Mouse (Mus musculus): ENCODE measurements around the gene Tcp11. TPM values are rescaled to one million over a fixed set of nuclear protein-coding genes. Genes with fewer than 3 reads are reported as not detected.

Tcp11 gene
- polyA plus RNA-seq, 1 experiment from 2014 or later, result 1.7 TPM

- Histone ChIP-seq H3K36me3 (ENCODE audit: control insufficient read depth, insufficient read depth) (peaks cover 22% of the 10 kb centered on the region), H3K27me3 (replicated peaks; ENCODE audit: control insufficient read depth, insufficient read depth, low read length) (no peaks in the 10 kb centered on the region), H3K27ac (ENCODE audit: low read depth, low read length) (no peak overlapping the region), H3K9me3 (ENCODE audit: control insufficient read depth) (no peaks in the 10 kb centered on the region), H3K4me3 (ENCODE audit: low read depth, low read length) (no peak overlapping the region), H3K9ac (ENCODE audit: low read depth, low read length) (no peak overlapping the region), H3K4me1 (replicated peaks; ENCODE audit: control insufficient read depth, insufficient read depth, low read length) (0 out of 2 replicates have a peak, but pooled peaks cover 1% of the 10 kb centered on the region), H3K4me2 (replicated peaks; ENCODE audit: low read depth) (no peak overlapping the region)
- no peak for TF ChIP-seq CTCF (IDR thresholded peaks at IDR 0.05; ENCODE audit: low read depth)
- no peak for ATAC-seq
- 72% methylated on average over 9 of the region's 9 CpGs for WGBS
Measured at GRCm38 (mm10) chr17:28031281-28031941, 49.0 kb downstream of the Tcp11 start.

DNA sequence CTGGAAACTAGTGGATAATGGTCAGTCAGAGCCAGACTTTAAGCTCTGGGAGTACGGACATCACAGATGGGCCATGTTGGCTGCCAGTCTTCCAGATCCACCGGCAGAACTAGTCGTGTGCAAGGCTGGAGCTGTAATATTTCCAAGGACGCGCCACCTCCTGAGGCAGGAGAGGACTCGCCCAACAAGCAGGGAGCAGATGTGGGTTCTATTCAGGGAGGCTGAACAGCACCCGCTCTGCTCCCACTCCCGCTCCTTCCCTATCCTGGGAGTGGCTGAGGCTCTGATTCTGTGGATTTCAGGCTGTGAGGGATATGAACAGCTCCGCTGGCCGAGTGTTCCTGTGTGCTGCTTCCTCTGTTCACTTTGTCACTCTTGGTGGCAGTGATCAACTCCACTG, 50.0 kb downstream of the Tcp11 start:
- 78% methylated on average over 10 of the region's 10 CpGs for WGBS

GRCm38 (mm10) chr17:28029308-28029707, 51.1 kb downstream of the Tcp11 start:
- Histone ChIP-seq H3K4me2 (replicated peaks; ENCODE audit: low read depth) (no peak overlapping the region), H3K27ac (ENCODE audit: low read depth, low read length) (no peak overlapping the region; the same call in 1 of the 2 replicates), H3K4me3 (ENCODE audit: low read depth, low read length) (no peak overlapping the region), H3K36me3 (ENCODE audit: control insufficient read depth, insufficient read depth) (peaks cover 18% of the 10 kb centered on the region), H3K4me1 (replicated peaks; ENCODE audit: control insufficient read depth, insufficient read depth, low read length) (peaks cover 16% of the 10 kb centered on the region), H3K9ac (ENCODE audit: low read depth, low read length) (no peak overlapping the region), H3K9me3 (ENCODE audit: control insufficient read depth) (no peaks in the 10 kb centered on the region), H3K27me3 (replicated peaks; ENCODE audit: control insufficient read depth, insufficient read depth, low read length) (no peaks in the 10 kb centered on the region)
- no peak for TF ChIP-seq CTCF (IDR thresholded peaks at IDR 0.05; ENCODE audit: low read depth)
- WGBS, result 74% methylated on average over 2 of the region's 2 CpGs
- ATAC-seq, result no peak

More for the DNA sequence above, 50.0 kb downstream of the Tcp11 start:
- Histone ChIP-seq H3K9ac (ENCODE audit: low read depth, low read length) (no peak overlapping the region), H3K9me3 (ENCODE audit: control insufficient read depth) (no peaks in the 10 kb centered on the region), H3K4me1 (replicated peaks; ENCODE audit: control insufficient read depth, insufficient read depth, low read length) (peaks cover 11% of the 10 kb centered on the region; the same call in 1 of the 2 replicates), H3K36me3 (ENCODE audit: control insufficient read depth, insufficient read depth) (peaks cover 22% of the 10 kb centered on the region), H3K4me2 (replicated peaks; ENCODE audit: low read depth) (no peak overlapping the region), H3K4me3 (ENCODE audit: low read depth, low read length) (no peak overlapping the region), H3K27ac (ENCODE audit: low read depth, low read length) (no peak overlapping the region), H3K27me3 (replicated peaks; ENCODE audit: control insufficient read depth, insufficient read depth, low read length) (no peaks in the 10 kb centered on the region)
- no peak for ATAC-seq
- TF ChIP-seq CTCF (IDR thresholded peaks at IDR 0.05; ENCODE audit: low read depth), result no peak

- Histone ChIP-seq H3K36me3 (ENCODE audit: control insufficient read depth, insufficient read depth) (peaks cover 18% of the 10 kb centered on the region), H3K27me3 (replicated peaks; ENCODE audit: control insufficient read depth, insufficient read depth, low read length) (no peaks in the 10 kb centered on the region), H3K4me3 (ENCODE audit: low read depth, low read length) (no peak overlapping the region), H3K9me3 (ENCODE audit: control insufficient read depth) (no peaks in the 10 kb centered on the region), H3K27ac (ENCODE audit: low read depth, low read length) (no peak overlapping the region), H3K4me2 (replicated peaks; ENCODE audit: low read depth) (no peak overlapping the region), H3K9ac (ENCODE audit: low read depth, low read length) (no peak overlapping the region), H3K4me1 (replicated peaks; ENCODE audit: control insufficient read depth, insufficient read depth, low read length) (peaks cover 17% of the 10 kb centered on the region)
- TF ChIP-seq CTCF (IDR thresholded peaks at IDR 0.05; ENCODE audit: low read depth), result no peak
- 64% methylated on average over 10 of the region's 10 CpGs for WGBS
- no peak for ATAC-seq
Measured at GRCm38 (mm10) chr17:28028236-28028635, 52.2 kb downstream of the Tcp11 start.

DNA sequence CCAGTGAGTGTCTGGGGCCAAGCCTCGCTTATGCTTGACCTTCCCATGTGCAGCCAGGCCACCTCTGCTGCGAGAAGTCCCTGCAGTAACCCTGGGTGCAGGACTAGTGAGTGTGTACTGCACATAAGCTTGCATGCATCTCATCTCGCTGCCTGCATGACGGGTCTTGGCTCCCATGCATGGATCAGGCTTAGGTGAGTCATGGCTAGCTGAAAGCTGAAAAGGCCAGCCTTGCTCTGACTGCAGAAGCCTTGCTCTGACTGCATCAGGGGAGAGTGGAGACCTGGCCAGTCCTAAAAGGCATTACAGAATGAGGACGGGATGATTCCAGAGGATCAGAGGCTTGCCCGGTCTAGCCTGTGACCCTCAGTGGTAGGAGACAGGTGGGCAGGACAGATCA, 53.2 kb downstream of the Tcp11 start:
- Histone ChIP-seq H3K36me3 (ENCODE audit: control insufficient read depth, insufficient read depth) (peaks cover 13% of the 10 kb centered on the region), H3K9me3 (ENCODE audit: control insufficient read depth) (no peaks in the 10 kb centered on the region), H3K4me2 (replicated peaks; ENCODE audit: low read depth) (no peak overlapping the region), H3K4me1 (replicated peaks; ENCODE audit: control insufficient read depth, insufficient read depth, low read length) (peaks cover 20% of the 10 kb centered on the region), H3K9ac (ENCODE audit: low read depth, low read length) (no peak overlapping the region), H3K27me3 (replicated peaks; ENCODE audit: control insufficient read depth, insufficient read depth, low read length) (no peaks in the 10 kb centered on the region), H3K4me3 (ENCODE audit: low read depth, low read length) (no peak overlapping the region), H3K27ac (ENCODE audit: low read depth, low read length) (no peak overlapping the region)
- WGBS, result 94% methylated on average over 6 of the region's 6 CpGs
- no peak for ATAC-seq
- TF ChIP-seq CTCF (IDR thresholded peaks at IDR 0.05; ENCODE audit: low read depth), result no peak

DNA sequence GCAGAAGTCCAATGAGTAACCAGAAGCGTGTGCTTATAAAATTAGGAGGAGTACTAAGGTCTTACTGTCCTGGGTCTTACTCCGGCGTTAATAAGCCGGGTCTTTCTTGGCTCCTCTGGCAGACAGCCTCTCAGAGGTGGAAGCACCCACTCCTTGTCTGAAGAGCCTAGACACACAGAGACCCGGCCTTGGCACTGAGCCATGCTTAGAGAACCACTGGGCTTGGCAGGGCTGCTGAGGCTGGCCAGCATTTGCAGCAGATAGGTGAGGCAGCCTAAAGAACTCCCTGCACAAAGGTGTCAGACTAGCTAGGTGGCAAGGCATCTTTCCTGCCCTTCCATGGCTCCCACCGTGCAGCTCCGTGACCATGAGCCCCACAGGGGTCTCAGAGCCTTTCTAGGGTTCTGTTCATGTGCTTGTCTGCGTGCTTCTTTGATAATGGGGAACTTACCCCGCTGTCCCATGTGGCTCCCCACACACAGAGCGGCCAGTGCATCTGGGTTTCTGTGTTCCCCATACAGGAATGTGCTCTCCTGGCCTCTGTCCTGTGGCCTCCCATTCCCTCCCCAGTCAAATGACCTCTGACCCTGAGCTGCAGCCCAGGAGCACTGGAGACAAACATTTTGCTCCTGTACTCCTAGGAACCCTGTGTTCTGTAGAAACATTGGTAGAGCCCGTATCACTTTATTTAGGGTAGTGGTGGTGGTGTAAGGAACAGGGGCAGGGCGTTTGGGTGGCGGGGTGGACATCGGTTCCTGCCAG, 54.1 kb downstream of the Tcp11 start:
- Histone ChIP-seq H3K27me3 (replicated peaks; ENCODE audit: control insufficient read depth, insufficient read depth, low read length) (no peaks in the 10 kb centered on the region), H3K4me1 (replicated peaks; ENCODE audit: control insufficient read depth, insufficient read depth, low read length) (peaks cover 20% of the 10 kb centered on the region), H3K27ac (ENCODE audit: low read depth, low read length) (peak overlapping the region; percentile 55; the same call in 1 of the 2 replicates), H3K9ac (ENCODE audit: low read depth, low read length) (no peak overlapping the region), H3K4me3 (ENCODE audit: low read depth, low read length) (no peak overlapping the region), H3K9me3 (ENCODE audit: control insufficient read depth) (no peaks in the 10 kb centered on the region), H3K36me3 (ENCODE audit: control insufficient read depth, insufficient read depth) (peaks cover 13% of the 10 kb centered on the region), H3K4me2 (replicated peaks; ENCODE audit: low read depth) (no peak overlapping the region; the same call in 1 of the 2 replicates)
- no peak for TF ChIP-seq CTCF (IDR thresholded peaks at IDR 0.05; ENCODE audit: low read depth)
- ATAC-seq, result no peak
- WGBS, result 61% methylated on average over 14 of the region's 14 CpGs
